Mouse (Mus musculus): ENCODE data around the gene 4921536K21Rik. TPM values are rescaled to one million over a fixed set of nuclear protein-coding genes. Genes with fewer than 3 reads are reported as not detected.

4921536K21Rik gene
- polyA plus RNA-seq (2012; rRNA removed): 0.25 and 0.34 TPM in 2 replicates

GRCm38 (mm10) chr11:3894406-3895281 is at the start of gene 4921536K21Rik, which contains the start of gene Dusp18:
Gene 4921536K21Rik (minus strand): TSS chr11:3895098.
Gene Dusp18 (plus strand): TSS chr11:3895240.
- peak; percentile 67 for DNase-seq (ENCODE audit: low spot score)

- peak; percentile 3 for DNase-seq (ENCODE audit: low spot score)
Observed at GRCm38 (mm10) chr11:3941371-3941770, 46.5 kb upstream of the 4921536K21Rik start.

GRCm38 (mm10) chr11:3937321-3937874 is 42.5 kb upstream of the 4921536K21Rik start:
- DNase-seq (ENCODE audit: low spot score): peak; percentile 1

- DNase-seq (ENCODE audit: low spot score): no peak
Observed at GRCm38 (mm10) chr11:3936318-3936717, 41.4 kb upstream of the 4921536K21Rik start.

- DNase-seq (ENCODE audit: low spot score): peak; percentile 9
Observed at GRCm38 (mm10) chr11:3935135-3935534, 40.2 kb upstream of the 4921536K21Rik start.

- DNase-seq (ENCODE audit: low spot score): peak; percentile 4
Observed at GRCm38 (mm10) chr11:3933756-3934285, 38.9 kb upstream of the 4921536K21Rik start.

- DNase-seq (ENCODE audit: low spot score): peak; percentile 63
Observed at GRCm38 (mm10) chr11:3931511-3932211, 36.8 kb upstream of the 4921536K21Rik start, which contains the start of gene Tcn2. Gene Tcn2 (minus strand): TSS chr11:3932159.

- peak; percentile 8 for DNase-seq (ENCODE audit: low spot score)
Observed at GRCm38 (mm10) chr11:3930931-3931330, 36.0 kb upstream of the 4921536K21Rik start.

- DNase-seq (ENCODE audit: low spot score): no peak
Observed at GRCm38 (mm10) chr11:3930019-3930418, 35.1 kb upstream of the 4921536K21Rik start.

- peak; percentile 9 for DNase-seq (ENCODE audit: low spot score)
Observed at GRCm38 (mm10) chr11:3925916-3926315, 31.0 kb upstream of the 4921536K21Rik start.

- no peak for DNase-seq (ENCODE audit: low spot score)
Observed at GRCm38 (mm10) chr11:3922731-3923130, 27.8 kb upstream of the 4921536K21Rik start.

GRCm38 (mm10) chr11:3922115-3922514 is 27.2 kb upstream of the 4921536K21Rik start:
- no peak for DNase-seq (ENCODE audit: low spot score)

- DNase-seq (ENCODE audit: low spot score): no peak
Observed at GRCm38 (mm10) chr11:3921281-3921850, 26.5 kb upstream of the 4921536K21Rik start.

- DNase-seq (ENCODE audit: low spot score): no peak
Observed at GRCm38 (mm10) chr11:3920476-3920875, 25.6 kb upstream of the 4921536K21Rik start.

GRCm38 (mm10) chr11:3918738-3919137 is 23.8 kb upstream of the 4921536K21Rik start:
- no peak for DNase-seq (ENCODE audit: low spot score)

GRCm38 (mm10) chr11:3914109-3914840 is 19.4 kb upstream of the 4921536K21Rik start, which contains the start of gene Slc35e4:
Gene Slc35e4 (minus strand): TSS chr11:3914664.
- DNase-seq (ENCODE audit: low spot score): peak; percentile 78

GRCm38 (mm10) chr11:3913316-3914108 is 18.6 kb upstream of the 4921536K21Rik start:
- peak; percentile 90 for DNase-seq (ENCODE audit: low spot score)

- DNase-seq (ENCODE audit: low spot score): peak; percentile 42
Observed at GRCm38 (mm10) chr11:3912875-3913271, 18.0 kb upstream of the 4921536K21Rik start.

- DNase-seq (ENCODE audit: low spot score): no peak
Observed at GRCm38 (mm10) chr11:3912100-3912874, 17.4 kb upstream of the 4921536K21Rik start.
